Mouse (Mus musculus) right cerebral cortex, adult 2 months (tissue): ENCODE data around the gene Gm3642.
"Not testable (repeated sequence)": the region's sequence is repeated elsewhere in the genome, so short reads cannot be mapped to it uniquely, and the experiment has no call there.

Experiments
- DNase-seq, 2 experiments: peaks; one replicate each; pipeline ENCODE4 v3.0.0; 2021 to 2022; ENCODE audit warnings: low spot score in 2 of 2

Gene Gm3642

GRCm38 (mm10) chr14:6840211-6840610 is at the start of gene Gm3642:
Gene Gm3642 (minus strand): TSS chr14:6840311.
- DNase-seq, result not testable (repeated sequence)

DNA sequence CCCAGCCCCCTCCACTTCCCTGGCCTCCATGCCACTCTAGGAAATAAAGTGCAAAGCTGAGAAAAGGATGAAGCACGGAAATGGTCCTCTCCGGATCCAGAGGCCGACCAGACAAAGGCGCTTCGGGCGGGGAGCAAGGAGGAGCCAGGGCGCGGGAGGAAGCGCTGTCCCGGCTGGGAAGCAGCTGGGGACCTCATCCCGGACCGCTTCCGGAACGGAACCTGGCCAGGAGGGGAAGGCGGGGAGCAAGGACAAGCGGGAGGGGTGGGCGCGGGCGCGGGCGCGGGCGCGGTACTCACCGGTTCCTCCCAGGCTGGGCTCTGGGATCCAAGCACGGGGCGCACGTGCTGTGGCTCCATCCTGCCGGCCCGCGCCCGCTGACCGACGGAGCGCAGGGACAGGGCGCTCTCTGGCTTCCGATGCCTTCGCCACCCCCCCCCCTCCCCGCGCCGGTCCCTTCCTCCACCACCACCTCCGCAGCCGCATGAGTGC is 49.5 kb upstream of the Gm3642 start, which contains the start of gene Gm3667:
Gm3667 (minus strand) TSS at position 442 of the 492 bp plus-strand sequence.
- peak in 1 of 2 experiments; percentile 1 for DNase-seq

- peak; percentile 34 to 40 for DNase-seq
Observed at GRCm38 (mm10) chr14:6888811-6889210, 48.7 kb upstream of the Gm3642 start.

GRCm38 (mm10) chr14:6823297-6823696 is 16.8 kb downstream of the Gm3642 start:
- not testable (repeated sequence) for DNase-seq
